Mouse (Mus musculus): Measurements from ENCODE around the gene Tfam.

GRCm38 (mm10) chr10:71253147-71253546 lies 15.1 kb upstream of the Tfam start:
- TF ChIP-seq CTCF (IDR thresholded peaks at IDR 0.05; ENCODE audit: low read depth) (no peak), EP300 (IDR thresholded peaks at IDR 0.05; ENCODE audit: low read depth) (no peak)
